Mouse (Mus musculus): ENCODE data around the gene Cnot6. TPM values are rescaled to one million over a fixed set of nuclear protein-coding genes. Genes with fewer than 3 reads are reported as not detected.

Cnot6 gene
- polyA plus RNA-seq, 1 experiment from 2014 or later = 42.4 TPM

- Histone ChIP-seq H3K4me2 (ENCODE audit: low read length) (no peak overlapping the region), H3K9me3 (ENCODE audit: control insufficient read depth, low read length) (no peaks in the 10 kb centered on the region), H3K36me3 (ENCODE audit: control insufficient read depth, insufficient read depth, low read length) (no peaks in the 10 kb centered on the region), H3K9ac (ENCODE audit: low read length) (no peak overlapping the region), H3K27me3 (ENCODE audit: control insufficient read depth, insufficient read depth, low read length) (no peaks in the 10 kb centered on the region), H3K27ac (replicated peaks in 1 of 2; ENCODE audit: control insufficient read depth in 1 of 2, insufficient read depth in 1 of 2, low read depth in 2 of 2, low read length in 2 of 2) (no peak overlapping the region), H3K4me3 (ENCODE audit: control insufficient read depth in 1 of 2, insufficient read depth in 1 of 2, low read depth in 1 of 2, low read length in 2 of 2) (no peak overlapping the region), H3K4me1 (ENCODE audit: control insufficient read depth in 2 of 2, insufficient read depth in 2 of 2, low read length in 2 of 2) (peaks cover 33 to 40% of the 10 kb centered on the region in 2 experiments)
- ATAC-seq (ENCODE audit: insufficient number of reproducible peaks, insufficient read depth, low FRiP score, low read depth) = no peak
- WGBS = 89% methylated on average over 5 of the region's 5 CpGs
These were observed 57.9 kb downstream of the Cnot6 start for GRCm38 (mm10) chr11:49654651-49655050.

GRCm38 (mm10) chr11:49653079-49653408 is 59.5 kb downstream of the Cnot6 start:
- Histone ChIP-seq H3K9me3 (ENCODE audit: control insufficient read depth, low read length) (no peaks in the 10 kb centered on the region), H3K9ac (ENCODE audit: low read length) (peak overlapping the region; percentile 45; the same call in 1 of the 2 replicates), H3K4me3 (ENCODE audit: control insufficient read depth in 1 of 2, insufficient read depth in 1 of 2, low read depth in 1 of 2, low read length in 2 of 2) (0 out of 4 replicates have a peak overlapping the region, but pooled peaks of 1 of the 2 experiments have one; percentile 8), H3K4me1 (ENCODE audit: control insufficient read depth in 2 of 2, insufficient read depth in 2 of 2, low read length in 2 of 2) (peaks cover 20 to 25% of the 10 kb centered on the region in 2 experiments), H3K4me2 (ENCODE audit: low read length) (peak overlapping the region; percentile 57), H3K27ac (replicated peaks in 1 of 2; ENCODE audit: control insufficient read depth in 1 of 2, insufficient read depth in 1 of 2, low read depth in 2 of 2, low read length in 2 of 2) (no peak overlapping the region), H3K36me3 (ENCODE audit: control insufficient read depth, insufficient read depth, low read length) (no peaks in the 10 kb centered on the region), H3K27me3 (ENCODE audit: control insufficient read depth, insufficient read depth, low read length) (no peaks in the 10 kb centered on the region)
- WGBS = 27% methylated on average over 11 of the region's 11 CpGs
- ATAC-seq (ENCODE audit: insufficient number of reproducible peaks, insufficient read depth, low FRiP score, low read depth) = no peak

- Histone ChIP-seq H3K27ac (replicated peaks in 1 of 2; ENCODE audit: control insufficient read depth in 1 of 2, insufficient read depth in 1 of 2, low read depth in 2 of 2, low read length in 2 of 2) (no peak overlapping the region), H3K36me3 (ENCODE audit: control insufficient read depth, insufficient read depth, low read length) (no peaks in the 10 kb centered on the region), H3K9me3 (ENCODE audit: control insufficient read depth, low read length) (no peaks in the 10 kb centered on the region), H3K4me1 (ENCODE audit: control insufficient read depth in 2 of 2, insufficient read depth in 2 of 2, low read length in 2 of 2) (peaks cover 15 to 20% of the 10 kb centered on the region in 2 experiments), H3K27me3 (ENCODE audit: control insufficient read depth, insufficient read depth, low read length) (no peaks in the 10 kb centered on the region), H3K4me2 (ENCODE audit: low read length) (peak overlapping the region; percentile 57), H3K4me3 (ENCODE audit: control insufficient read depth in 1 of 2, insufficient read depth in 1 of 2, low read depth in 1 of 2, low read length in 2 of 2) (0 out of 4 replicates have a peak overlapping the region, but pooled peaks of 1 of the 2 experiments have one; percentile 8), H3K9ac (ENCODE audit: low read length) (peak overlapping the region; percentile 45; the same call in 1 of the 2 replicates)
- WGBS = 21% methylated on average over 19 of the region's 19 CpGs
- no peak for ATAC-seq (ENCODE audit: insufficient number of reproducible peaks, insufficient read depth, low FRiP score, low read depth)
These were observed 60.0 kb downstream of the Cnot6 start for GRCm38 (mm10) chr11:49652401-49653078.

DNA sequence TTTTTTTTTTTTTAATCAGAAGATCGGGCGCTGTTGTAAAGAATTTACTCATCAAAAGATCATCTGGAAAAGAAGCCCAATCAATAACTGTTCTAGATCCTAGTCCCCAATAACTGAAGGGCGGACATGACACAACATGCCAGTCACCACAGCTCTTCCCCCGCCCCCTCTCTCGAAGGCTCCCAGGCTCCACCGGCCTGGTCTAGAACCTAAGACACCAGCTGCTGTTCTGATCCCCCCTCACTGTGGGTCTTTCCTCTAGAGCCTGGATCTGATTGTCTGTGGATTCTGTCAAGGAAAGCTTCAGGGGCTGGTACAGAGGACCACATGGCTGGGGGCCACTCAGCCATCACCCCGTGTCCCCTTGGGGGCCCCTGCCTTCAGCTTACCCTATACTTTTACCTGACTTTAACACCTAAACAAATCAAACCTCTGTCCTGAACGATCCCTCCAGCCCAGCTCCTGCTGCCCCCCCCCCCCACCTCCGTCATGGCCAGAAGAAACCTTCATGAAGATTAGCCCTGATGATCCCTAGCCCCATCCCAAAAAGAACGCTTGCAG is 60.7 kb downstream of the Cnot6 start:
- H3K9ac ChIP-seq (ENCODE audit: low read length) = no peak overlapping the region
- WGBS = 83% methylated on average over 10 of the region's 10 CpGs
- no peak overlapping the region for H3K4me2 ChIP-seq (ENCODE audit: low read length)
- no peaks in the 10 kb centered on the region for H3K36me3 ChIP-seq (ENCODE audit: control insufficient read depth, insufficient read depth, low read length)
- no peak overlapping the region for H3K27ac ChIP-seq (replicated peaks in 1 of 2; ENCODE audit: control insufficient read depth in 1 of 2, insufficient read depth in 1 of 2, low read depth in 2 of 2, low read length in 2 of 2)
- peaks cover 13 to 18% of the 10 kb centered on the region in 2 experiments for H3K4me1 ChIP-seq (ENCODE audit: control insufficient read depth in 2 of 2, insufficient read depth in 2 of 2, low read length in 2 of 2)
- H3K27me3 ChIP-seq (ENCODE audit: control insufficient read depth, insufficient read depth, low read length) = no peaks in the 10 kb centered on the region
- no peak for ATAC-seq (ENCODE audit: insufficient number of reproducible peaks, insufficient read depth, low FRiP score, low read depth)
- H3K9me3 ChIP-seq (ENCODE audit: control insufficient read depth, low read length) = no peaks in the 10 kb centered on the region
- no peak overlapping the region for H3K4me3 ChIP-seq (ENCODE audit: control insufficient read depth in 1 of 2, insufficient read depth in 1 of 2, low read depth in 1 of 2, low read length in 2 of 2)

GRCm38 (mm10) chr11:49650994-49651761 is 61.3 kb downstream of the Cnot6 start:
- H3K4me3 ChIP-seq (ENCODE audit: control insufficient read depth in 1 of 2, insufficient read depth in 1 of 2, low read depth in 1 of 2, low read length in 2 of 2) = no peak overlapping the region
- H3K27ac ChIP-seq (replicated peaks in 1 of 2; ENCODE audit: control insufficient read depth in 1 of 2, insufficient read depth in 1 of 2, low read depth in 2 of 2, low read length in 2 of 2) = no peak overlapping the region
- ATAC-seq (ENCODE audit: insufficient number of reproducible peaks, insufficient read depth, low FRiP score, low read depth) = no peak

GRCm38 (mm10) chr11:49650113-49650993 is 62.2 kb downstream of the Cnot6 start:
- ATAC-seq (ENCODE audit: insufficient number of reproducible peaks, insufficient read depth, low FRiP score, low read depth) = no peak
- Histone ChIP-seq H3K36me3 (ENCODE audit: control insufficient read depth, insufficient read depth, low read length) (no peaks in the 10 kb centered on the region), H3K4me2 (ENCODE audit: low read length) (no peak overlapping the region), H3K27ac (replicated peaks in 1 of 2; ENCODE audit: control insufficient read depth in 1 of 2, insufficient read depth in 1 of 2, low read depth in 2 of 2, low read length in 2 of 2) (no peak overlapping the region), H3K4me3 (ENCODE audit: control insufficient read depth in 1 of 2, insufficient read depth in 1 of 2, low read depth in 1 of 2, low read length in 2 of 2) (no peak overlapping the region), H3K4me1 (ENCODE audit: control insufficient read depth in 2 of 2, insufficient read depth in 2 of 2, low read length in 2 of 2) (peaks cover 20 to 27% of the 10 kb centered on the region in 2 experiments), H3K9ac (ENCODE audit: low read length) (no peak overlapping the region), H3K9me3 (ENCODE audit: control insufficient read depth, low read length) (no peaks in the 10 kb centered on the region), H3K27me3 (ENCODE audit: control insufficient read depth, insufficient read depth, low read length) (no peaks in the 10 kb centered on the region)
- 47% methylated on average over 18 of the region's 18 CpGs for WGBS

More at GRCm38 (mm10) chr11:49650994-49651761, 61.3 kb downstream of the Cnot6 start:
- Histone ChIP-seq H3K9me3 (ENCODE audit: control insufficient read depth, low read length) (no peaks in the 10 kb centered on the region), H3K4me1 (ENCODE audit: control insufficient read depth in 2 of 2, insufficient read depth in 2 of 2, low read length in 2 of 2) (peaks cover 17 to 21% of the 10 kb centered on the region in 2 experiments), H3K9ac (ENCODE audit: low read length) (no peak overlapping the region), H3K36me3 (ENCODE audit: control insufficient read depth, insufficient read depth, low read length) (no peaks in the 10 kb centered on the region), H3K27me3 (ENCODE audit: control insufficient read depth, insufficient read depth, low read length) (no peaks in the 10 kb centered on the region), H3K4me2 (ENCODE audit: low read length) (no peak overlapping the region)
- 58% methylated on average over 16 of the region's 16 CpGs for WGBS

- no peak overlapping the region for H3K4me3 ChIP-seq (ENCODE audit: control insufficient read depth in 1 of 2, insufficient read depth in 1 of 2, low read depth in 1 of 2, low read length in 2 of 2)
- 59% methylated on average over 6 of the region's 8 CpGs for WGBS
- no peak overlapping the region for H3K4me2 ChIP-seq (ENCODE audit: low read length)
- H3K9me3 ChIP-seq (ENCODE audit: control insufficient read depth, low read length) = no peaks in the 10 kb centered on the region
- no peaks in the 10 kb centered on the region; the same call in 1 of the 2 replicates for H3K36me3 ChIP-seq (ENCODE audit: control insufficient read depth, insufficient read depth, low read length)
- ATAC-seq (ENCODE audit: insufficient number of reproducible peaks, insufficient read depth, low FRiP score, low read depth) = no peak
- H3K27ac ChIP-seq (replicated peaks in 1 of 2; ENCODE audit: control insufficient read depth in 1 of 2, insufficient read depth in 1 of 2, low read depth in 2 of 2, low read length in 2 of 2) = no peak overlapping the region
- peaks cover 9 to 15% of the 10 kb centered on the region in 2 experiments for H3K4me1 ChIP-seq (ENCODE audit: control insufficient read depth in 2 of 2, insufficient read depth in 2 of 2, low read length in 2 of 2)
- H3K9ac ChIP-seq (ENCODE audit: low read length) = no peak overlapping the region
- no peaks in the 10 kb centered on the region for H3K27me3 ChIP-seq (ENCODE audit: control insufficient read depth, insufficient read depth, low read length)
These were observed 66.8 kb downstream of the Cnot6 start for GRCm38 (mm10) chr11:49645677-49646076.
